In genomic region chr15:97762733-97763132, GRCm38 (mm10) we compare ENCODE assay signal across 1 mouse cellular context.
A peak's percentile ranks its signal among the peaks of the same experiment; 100 is the strongest.
TF ChIP-seq lines count a peak whose summit lies in the region.

No protein-coding gene starts in this region.

TF ChIP-seq in CH12.LX, 34 proteins besides CTCF, POLR2A, EP300 and RAD21 (continued from another document):
- TF ChIP-seq BHLHE40 (IDR thresholded peaks at IDR 0.05; ENCODE audit: low read depth, low read length) (peak; percentile 54; the same call in 1 of the 2 replicates), RCOR1 (conservative IDR thresholded peaks at IDR 0.05; ENCODE audit: low read depth, low read length) (no peak), USF1 (IDR thresholded peaks at IDR 0.05; ENCODE audit: low read depth, low read length) (no peak), MAX (IDR thresholded peaks at IDR 0.05; ENCODE audit: low read length) (no peak)
